19 mouse cellular contexts compared by ENCODE assay signal in the genomic region with DNA sequence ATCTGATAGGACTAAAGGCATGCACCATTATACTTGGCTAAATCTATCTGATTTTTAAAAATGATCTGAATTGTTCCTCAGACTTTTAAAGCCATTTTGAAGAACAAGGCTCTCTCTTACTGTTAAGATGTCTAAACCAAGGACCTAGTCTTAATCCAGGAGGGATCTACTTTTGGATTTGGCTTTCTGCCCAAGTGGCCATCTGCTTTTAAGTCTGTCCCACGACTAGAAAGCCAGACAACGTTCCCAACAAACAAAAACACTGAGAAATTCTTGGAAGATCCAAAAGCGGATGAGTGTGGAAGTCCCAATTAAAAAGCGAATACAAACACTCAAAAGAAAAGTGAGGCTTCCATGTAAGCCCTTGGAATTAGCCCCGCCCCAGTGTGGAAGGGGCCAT. TPM values are rescaled to one million over a fixed set of nuclear protein-coding genes. Genes with fewer than 3 reads are reported as not detected.
DNase-seq lines count a peak whose midpoint lies in the region; ATAC-seq and TF ChIP-seq lines count a peak whose summit lies in the region.
"Had no signal": no experiment of that assay in that cellular context is flagged by ENCODE, and none has a peak within 500 bp of the region (broad histone marks: within the 10 kb centered on the region; RNA-seq: fewer than 3 reads in every experiment).

No protein-coding gene starts in this region.

- no peak for ATAC-seq in forebrain, postnatal 0 days
- ATAC-seq: forebrain, embryonic 14.5 days; hindbrain, embryonic 16.5 days; inflammation-experienced regulatory T-cells, adult 6 months had no signal

- 46% methylated on average over 5 of the region's 5 CpGs for WGBS in forebrain, postnatal 0 days
- WGBS in forebrain, embryonic 10.5 days, result 74% methylated on average over 5 of the region's 5 CpGs

- no peaks in the 10 kb centered on the region for H3K4me1 ChIP-seq in forebrain, postnatal 0 days (ENCODE audit: insufficient read depth)
- H3K4me1 ChIP-seq in forebrain, embryonic 10.5 days, result peaks cover 22% of the 10 kb centered on the region
- H3K4me1 ChIP-seq: hindbrain, embryonic 12.5 days had no signal

- no peak overlapping the region for H3K4me2 ChIP-seq in forebrain, postnatal 0 days (ENCODE audit: low read depth)
- H3K4me2 ChIP-seq: hindbrain, embryonic 12.5 days had no signal

- H3K4me3 ChIP-seq in forebrain, postnatal 0 days (ENCODE audit: low read depth, low read length), result no peak overlapping the region
- no peak overlapping the region for H3K4me3 ChIP-seq in forebrain, embryonic 10.5 days
- H3K4me3 ChIP-seq: embryonic facial prominence, embryonic 10.5 days; heart, embryonic 10.5 days; hindbrain, embryonic 12.5 days had no signal

- no peaks in the 10 kb centered on the region for H3K36me3 ChIP-seq in forebrain, postnatal 0 days (ENCODE audit: insufficient read depth)
- H3K36me3 ChIP-seq in forebrain, embryonic 10.5 days (replicated peaks), result no peaks in the 10 kb centered on the region
- H3K36me3 ChIP-seq: embryonic facial prominence, embryonic 10.5 days; heart, embryonic 10.5 days; hindbrain, embryonic 12.5 days had no signal

- no peaks in the 10 kb centered on the region for H3K9me3 ChIP-seq in forebrain, postnatal 0 days (ENCODE audit: low read length)
- H3K9me3 ChIP-seq in forebrain, embryonic 10.5 days, result no peaks in the 10 kb centered on the region
- H3K9me3 ChIP-seq: embryonic facial prominence, embryonic 10.5 days; heart, embryonic 10.5 days; hindbrain, embryonic 12.5 days had no signal

- TF ChIP-seq CTCF in forebrain, postnatal 0 days (IDR thresholded peaks at IDR 0.05; ENCODE audit: low read depth), result no peak

- no peak overlapping the region for H3K9ac ChIP-seq in forebrain, postnatal 0 days
- H3K9ac ChIP-seq: hindbrain, embryonic 12.5 days had no signal

- no peak overlapping the region for H3K27ac ChIP-seq in forebrain, postnatal 0 days (ENCODE audit: low read depth, low read length)
- H3K27ac ChIP-seq in forebrain, embryonic 10.5 days, result no peak overlapping the region
- H3K27ac ChIP-seq: embryonic facial prominence, embryonic 10.5 days; heart, embryonic 10.5 days; hindbrain, embryonic 12.5 days had no signal

- H3K27me3 ChIP-seq in forebrain, postnatal 0 days (ENCODE audit: insufficient read depth, low read length), result no peaks in the 10 kb centered on the region
- peaks cover 11% of the 10 kb centered on the region; the same call in 1 of the 2 replicates for H3K27me3 ChIP-seq in forebrain, embryonic 10.5 days (ENCODE audit: poor library complexity, severe bottlenecking)

- DNase-seq in forebrain, postnatal 0 days, result peak; percentile 41
- DNase-seq in forebrain, embryonic 10.5 days (ENCODE audit: extremely low spot score, low spot score), result no peak
- DNase-seq in right cerebral cortex, adult 2 months (ENCODE audit: low spot score in 2 of 2), result peak; percentile 12 to 48
- DNase-seq in right cerebral cortex, adult 18-20 months, result no peak
- DNase-seq in brain, adult 2 months (ENCODE audit: low read depth, low spot score), result peak; percentile 62
- peak; percentile 42 for DNase-seq in right cerebral cortex, postnatal 4 days
- DNase-seq in lung, adult 18-20 months, result no peak
- DNase-seq: adrenal gland, adult 8-10 months; adrenal gland, postnatal 36 days; gastrocnemius, postnatal 36 days; heart, adult 11 months; heart, postnatal 10 days; heart, postnatal 4 days had no signal

RNA-seq across cellular contexts. Expression of a gene that starts 4.3 kb away (rescaled TPM):
- total RNA-seq in forebrain, postnatal 0 days (2014; rRNA removed), result 39.5 and 47.4 TPM in 2 replicates
- 76.2 and 115 TPM in 2 replicates for polyA plus RNA-seq in forebrain, postnatal 0 days (2015; fragmentation: Nextera tagmentation; extraction: Ambion mirVana)
- 33.3 and 33.7 TPM in 2 replicates for polyA plus RNA-seq in forebrain, embryonic 10.5 days (2016; fragmentation: Nextera tagmentation; extraction: Ambion mirVana)

RNA-seq across cellular contexts. Expression of a gene that starts 11.6 kb away (rescaled TPM):
- total RNA-seq in forebrain, postnatal 0 days (2014; rRNA removed), result not detected in 2 replicates
- polyA plus RNA-seq in forebrain, postnatal 0 days (2015; fragmentation: Nextera tagmentation; extraction: Ambion mirVana), result 0.33 and 0.84 TPM in 2 replicates
- 2.1 and 2.3 TPM in 2 replicates for polyA plus RNA-seq in forebrain, embryonic 10.5 days (2016; fragmentation: Nextera tagmentation; extraction: Ambion mirVana)

RNA-seq across cellular contexts. Expression of a gene that starts 48.4 kb away (rescaled TPM):
- 5.7 and 13.6 TPM in 2 replicates for total RNA-seq in forebrain, postnatal 0 days (2014; rRNA removed)
- polyA plus RNA-seq in forebrain, postnatal 0 days (2015; fragmentation: Nextera tagmentation; extraction: Ambion mirVana), result 15.3 and 18.0 TPM in 2 replicates
- 37.9 and 40.2 TPM in 2 replicates for polyA plus RNA-seq in forebrain, embryonic 10.5 days (2016; fragmentation: Nextera tagmentation; extraction: Ambion mirVana)

RNA-seq across cellular contexts. Expression of a gene that starts 48.6 kb away (rescaled TPM):
- total RNA-seq in forebrain, postnatal 0 days (2014; rRNA removed), result 50.3 and 53.8 TPM in 2 replicates
- polyA plus RNA-seq in forebrain, postnatal 0 days (2015; fragmentation: Nextera tagmentation; extraction: Ambion mirVana), result 40.9 and 46.3 TPM in 2 replicates
- polyA plus RNA-seq in forebrain, embryonic 10.5 days (2016; fragmentation: Nextera tagmentation; extraction: Ambion mirVana), result 47.2 and 48.3 TPM in 2 replicates

RNA-seq across cellular contexts. Expression of a gene that starts 50.6 kb away (rescaled TPM):
- total RNA-seq in forebrain, postnatal 0 days (2014; rRNA removed), result 13.8 and 20.9 TPM in 2 replicates
- 10.4 and 16.5 TPM in 2 replicates for polyA plus RNA-seq in forebrain, postnatal 0 days (2015; fragmentation: Nextera tagmentation; extraction: Ambion mirVana)
- 55.4 and 57.8 TPM in 2 replicates for polyA plus RNA-seq in forebrain, embryonic 10.5 days (2016; fragmentation: Nextera tagmentation; extraction: Ambion mirVana)

Comparison
In these comparisons a context has a peak if more than half of its experiments do, and no peak if none do; other contexts are left out.
1. DNase-seq: peak in forebrain, postnatal 0 days (single experiment), right cerebral cortex, adult 2 months (2 of 2), brain, adult 2 months (single experiment) and right cerebral cortex, postnatal 4 days (single experiment); none in forebrain, embryonic 10.5 days (single experiment), right cerebral cortex, adult 18-20 months (single experiment) and lung, adult 18-20 months (0 of 2).